Mouse (Mus musculus): Measurements from ENCODE around the gene Chst11.

The Chst11 gene

GRCm38 (mm10) chr10:82990918-82991317 is 5.6 kb downstream of the Chst11 start:
- DNase-seq (ENCODE audit: low spot score in 2 of 2): no peak

GRCm38 (mm10) chr10:82991756-82992519 is 6.6 kb downstream of the Chst11 start:
- no peak for DNase-seq (ENCODE audit: low spot score in 2 of 2)

- no peak for DNase-seq (ENCODE audit: low spot score in 2 of 2)
These were observed 9.0 kb downstream of the Chst11 start for GRCm38 (mm10) chr10:82994284-82994683.

GRCm38 (mm10) chr10:82997460-82997859 is 12.2 kb downstream of the Chst11 start:
- DNase-seq (ENCODE audit: low spot score in 2 of 2): no peak

- no peak for DNase-seq (ENCODE audit: low spot score in 2 of 2)
These were observed 14.9 kb downstream of the Chst11 start for GRCm38 (mm10) chr10:83000169-83000568.

GRCm38 (mm10) chr10:83000721-83001120 is 15.4 kb downstream of the Chst11 start:
- no peak for DNase-seq (ENCODE audit: low spot score in 2 of 2)

GRCm38 (mm10) chr10:83003899-83004298 is 18.6 kb downstream of the Chst11 start:
- no peak for DNase-seq (ENCODE audit: low spot score in 2 of 2)

GRCm38 (mm10) chr10:83004389-83004788 is 19.1 kb downstream of the Chst11 start:
- DNase-seq (ENCODE audit: low spot score in 2 of 2): no peak

GRCm38 (mm10) chr10:83005003-83005402 is 19.7 kb downstream of the Chst11 start:
- DNase-seq (ENCODE audit: low spot score in 2 of 2): no peak

- DNase-seq (ENCODE audit: low spot score in 2 of 2): no peak
These were observed 21.0 kb downstream of the Chst11 start for GRCm38 (mm10) chr10:83006258-83006657.

- no peak for DNase-seq (ENCODE audit: low spot score in 2 of 2)
These were observed 28.7 kb downstream of the Chst11 start for GRCm38 (mm10) chr10:83013984-83014383.

GRCm38 (mm10) chr10:83015919-83016318 is 30.6 kb downstream of the Chst11 start:
- no peak for DNase-seq (ENCODE audit: low spot score in 2 of 2)

- no peak for DNase-seq (ENCODE audit: low spot score in 2 of 2)
These were observed 31.5 kb downstream of the Chst11 start for GRCm38 (mm10) chr10:83016779-83017178.

- DNase-seq (ENCODE audit: low spot score in 2 of 2): no peak
These were observed 32.6 kb downstream of the Chst11 start for GRCm38 (mm10) chr10:83017760-83018498.

- DNase-seq (ENCODE audit: low spot score in 2 of 2): no peak
These were observed 33.2 kb downstream of the Chst11 start for GRCm38 (mm10) chr10:83018521-83018920.

GRCm38 (mm10) chr10:83019497-83020270 is 34.4 kb downstream of the Chst11 start:
- peak in 1 of 2 experiments; percentile 10 for DNase-seq (ENCODE audit: low spot score in 2 of 2)

- no peak for DNase-seq (ENCODE audit: low spot score in 2 of 2)
These were observed 37.3 kb downstream of the Chst11 start for GRCm38 (mm10) chr10:83022616-83023015.

GRCm38 (mm10) chr10:83026174-83026573 is 40.9 kb downstream of the Chst11 start:
- no peak for DNase-seq (ENCODE audit: low spot score in 2 of 2)

- DNase-seq (ENCODE audit: low spot score in 2 of 2): no peak
These were observed 42.4 kb downstream of the Chst11 start for GRCm38 (mm10) chr10:83027673-83028072.

- no peak for DNase-seq (ENCODE audit: low spot score in 2 of 2)
These were observed 44.9 kb downstream of the Chst11 start for GRCm38 (mm10) chr10:83030103-83030661.

GRCm38 (mm10) chr10:83030928-83031327 is 45.6 kb downstream of the Chst11 start:
- DNase-seq (ENCODE audit: low spot score in 2 of 2): no peak

- no peak for DNase-seq (ENCODE audit: low spot score in 2 of 2)
These were observed 46.3 kb downstream of the Chst11 start for GRCm38 (mm10) chr10:83031561-83031960.

Measured in cerebellum, postnatal 4 days (tissue).